Mouse (Mus musculus): ENCODE data around the gene Spg7. TPM values are rescaled to one million over a fixed set of nuclear protein-coding genes. Genes with fewer than 3 reads are reported as not detected.
A peak's percentile ranks its signal among the peaks of the same experiment; 100 is the strongest.

Gene Spg7
- polyA plus RNA-seq, 1 experiment from 2014 or later: 47.2 TPM

- 32% methylated on average over 7 of the region's 7 CpGs for WGBS
- no peak for ATAC-seq (replicated peaks)
- H3K4me2 ChIP-seq (replicated peaks): peak overlapping the region; percentile 63
- peak overlapping the region; percentile 94 for H3K27ac ChIP-seq (replicated peaks)
- H3K27me3 ChIP-seq: no peaks in the 10 kb centered on the region
- no peaks in the 10 kb centered on the region for H3K9me3 ChIP-seq
- peaks cover 25% of the 10 kb centered on the region for H3K4me1 ChIP-seq
- peaks cover 7% of the 10 kb centered on the region for H3K36me3 ChIP-seq
- H3K4me3 ChIP-seq: peak overlapping the region; percentile 84
- peak overlapping the region; percentile 87 for H3K9ac ChIP-seq (replicated peaks)
Measured at GRCm38 (mm10) chr8:123066101-123066683, 3.5 kb downstream of the Spg7 start.

- Histone ChIP-seq H3K4me2 (replicated peaks) (no peak overlapping the region), H3K36me3 (peaks cover 39% of the 10 kb centered on the region)
- WGBS: 81% methylated on average over 4 of the region's 4 CpGs
Measured at GRCm38 (mm10) chr8:123071176-123071575, 8.4 kb downstream of the Spg7 start.

GRCm38 (mm10) chr8:123077213-123077612 lies 14.5 kb downstream of the Spg7 start:
- Histone ChIP-seq H3K9ac (replicated peaks) (no peak overlapping the region), H3K27ac (replicated peaks) (no peak overlapping the region), H3K9me3 (no peaks in the 10 kb centered on the region), H3K4me3 (no peak overlapping the region), H3K36me3 (peaks cover 79% of the 10 kb centered on the region), H3K4me1 (no peaks in the 10 kb centered on the region), H3K4me2 (replicated peaks) (no peak overlapping the region), H3K27me3 (no peaks in the 10 kb centered on the region)
- ATAC-seq (replicated peaks): no peak
- 93% methylated on average over 6 of the region's 6 CpGs for WGBS

More at GRCm38 (mm10) chr8:123071176-123071575, 8.4 kb downstream of the Spg7 start:
- Histone ChIP-seq H3K4me1 (peaks cover 11% of the 10 kb centered on the region), H3K9ac (replicated peaks) (no peak overlapping the region), H3K4me3 (no peak overlapping the region), H3K27me3 (no peaks in the 10 kb centered on the region), H3K27ac (replicated peaks) (no peak overlapping the region), H3K9me3 (no peaks in the 10 kb centered on the region)
- no peak for ATAC-seq (replicated peaks)

- Histone ChIP-seq H3K4me1 (no peaks in the 10 kb centered on the region), H3K9me3 (no peaks in the 10 kb centered on the region), H3K27ac (replicated peaks) (no peak overlapping the region), H3K4me2 (replicated peaks) (no peak overlapping the region), H3K9ac (replicated peaks) (no peak overlapping the region), H3K36me3 (peaks cover 90% of the 10 kb centered on the region), H3K4me3 (no peak overlapping the region), H3K27me3 (no peaks in the 10 kb centered on the region)
- no peak for ATAC-seq (replicated peaks)
- 83% methylated on average over 6 of the region's 6 CpGs for WGBS
Measured at GRCm38 (mm10) chr8:123082993-123083392, 20.3 kb downstream of the Spg7 start.

GRCm38 (mm10) chr8:123083610-123084009 lies 20.9 kb downstream of the Spg7 start:
- no peaks in the 10 kb centered on the region for H3K9me3 ChIP-seq
- H3K27ac ChIP-seq (replicated peaks): no peak overlapping the region
- ATAC-seq (replicated peaks): no peak
- 88% methylated on average over 12 of the region's 12 CpGs for WGBS
- H3K4me1 ChIP-seq: no peaks in the 10 kb centered on the region
- peaks cover 90% of the 10 kb centered on the region for H3K36me3 ChIP-seq
- H3K27me3 ChIP-seq: no peaks in the 10 kb centered on the region
- H3K4me2 ChIP-seq (replicated peaks): no peak overlapping the region
- H3K9ac ChIP-seq (replicated peaks): no peak overlapping the region
- no peak overlapping the region for H3K4me3 ChIP-seq

GRCm38 (mm10) chr8:123087289-123087688 lies 24.5 kb downstream of the Spg7 start:
- no peaks in the 10 kb centered on the region for H3K9me3 ChIP-seq
- ATAC-seq (replicated peaks): no peak
- no peak overlapping the region for H3K27ac ChIP-seq (replicated peaks)
- H3K4me3 ChIP-seq: no peak overlapping the region
- no peaks in the 10 kb centered on the region for H3K27me3 ChIP-seq
- whole genome bisulfite sequencing: 91% methylated on average over 9 of the region's 9 CpGs
- no peak overlapping the region for H3K9ac ChIP-seq (replicated peaks)
- no peak overlapping the region for H3K4me2 ChIP-seq (replicated peaks)
- H3K4me1 ChIP-seq: no peaks in the 10 kb centered on the region
- H3K36me3 ChIP-seq: peaks cover 94% of the 10 kb centered on the region

GRCm38 (mm10) chr8:123097216-123097615 lies 34.5 kb downstream of the Spg7 start:
- no peaks in the 10 kb centered on the region for H3K9me3 ChIP-seq
- no peak overlapping the region for H3K9ac ChIP-seq (replicated peaks)
- H3K4me1 ChIP-seq: peaks cover 6% of the 10 kb centered on the region
- no peak overlapping the region for H3K4me3 ChIP-seq
- ATAC-seq (replicated peaks): no peak
- H3K4me2 ChIP-seq (replicated peaks): no peak overlapping the region
- no peak overlapping the region for H3K27ac ChIP-seq (replicated peaks)
- peaks cover 35% of the 10 kb centered on the region for H3K36me3 ChIP-seq
- WGBS: 93% methylated on average over 11 of the region's 11 CpGs
- H3K27me3 ChIP-seq: no peaks in the 10 kb centered on the region

- Histone ChIP-seq H3K4me2 (replicated peaks) (no peak overlapping the region), H3K4me3 (no peak overlapping the region), H3K4me1 (peaks cover 6% of the 10 kb centered on the region), H3K27me3 (no peaks in the 10 kb centered on the region), H3K27ac (replicated peaks) (no peak overlapping the region), H3K9me3 (no peaks in the 10 kb centered on the region), H3K9ac (replicated peaks) (no peak overlapping the region), H3K36me3 (peaks cover 33% of the 10 kb centered on the region)
- WGBS: 73% methylated on average over 12 of the region's 12 CpGs
- ATAC-seq (replicated peaks): no peak
Measured at GRCm38 (mm10) chr8:123097786-123098584, 35.2 kb downstream of the Spg7 start.

- ATAC-seq (replicated peaks): no peak
- no peaks in the 10 kb centered on the region for H3K27me3 ChIP-seq
- peaks cover 29% of the 10 kb centered on the region for H3K36me3 ChIP-seq
- no peak overlapping the region for H3K27ac ChIP-seq (replicated peaks)
- no peak overlapping the region for H3K4me2 ChIP-seq (replicated peaks)
- no peak overlapping the region for H3K4me3 ChIP-seq
- H3K9me3 ChIP-seq: no peaks in the 10 kb centered on the region
- WGBS: 64% methylated on average over 8 of the region's 8 CpGs
- no peak overlapping the region for H3K9ac ChIP-seq (replicated peaks)
- peaks cover 19% of the 10 kb centered on the region for H3K4me1 ChIP-seq
Measured at GRCm38 (mm10) chr8:123100288-123100687, 37.5 kb downstream of the Spg7 start.

- no peaks in the 10 kb centered on the region for H3K9me3 ChIP-seq
- WGBS: 86% methylated on average over 4 of the region's 4 CpGs
- H3K4me3 ChIP-seq: no peak overlapping the region
- H3K4me1 ChIP-seq: peaks cover 19% of the 10 kb centered on the region
- no peak overlapping the region for H3K4me2 ChIP-seq (replicated peaks)
- no peaks in the 10 kb centered on the region for H3K27me3 ChIP-seq
- H3K27ac ChIP-seq (replicated peaks): no peak overlapping the region
- no peak overlapping the region for H3K9ac ChIP-seq (replicated peaks)
- H3K36me3 ChIP-seq: peaks cover 32% of the 10 kb centered on the region
- ATAC-seq (replicated peaks): no peak
Measured at GRCm38 (mm10) chr8:123101244-123101643, 38.5 kb downstream of the Spg7 start.

- peaks cover 19% of the 10 kb centered on the region for H3K4me1 ChIP-seq
- H3K27me3 ChIP-seq: no peaks in the 10 kb centered on the region
- ATAC-seq (replicated peaks): peak; percentile 97
- peak within 1 kb of the TSS; percentile 95 for H3K27ac ChIP-seq (replicated peaks)
- WGBS: 1% methylated on average over 48 of the region's 56 CpGs
- H3K9me3 ChIP-seq: no peaks in the 10 kb centered on the region
- peaks cover 32% of the 10 kb centered on the region for H3K36me3 ChIP-seq
- H3K9ac ChIP-seq (replicated peaks): peak within 1 kb of the TSS; percentile 95
- peak within 1 kb of the TSS; percentile 69 for H3K4me2 ChIP-seq (replicated peaks)
- H3K4me3 ChIP-seq: peak within 1 kb of the TSS; percentile 85
Measured at GRCm38 (mm10) chr8:123101735-123102685, 39.3 kb downstream of the Spg7 start, which contains the start of gene Rpl13. Gene Rpl13 (plus strand): TSS chr8:123102350.

Data from forebrain, embryonic 15.5 days (tissue).